Mouse (Mus musculus) embryonic fibroblast, embryonic 13.5 days (primary cell): ENCODE data around the gene Tmem28. TPM values are rescaled to one million over a fixed set of nuclear protein-coding genes. Genes with fewer than 3 reads are reported as not detected.

ENCODE experiments used
- H3K27ac ChIP-seq: 2 replicates; pipeline ENCODE4 v1.5.1; 2012; ENCODE audit warnings: low read length, control low read depth, inconsistent platforms; ENCODE audit not compliant: insufficient read depth
- H3K4me1 ChIP-seq: 2 replicates; pipeline ENCODE4 v1.6.1; 2011; ENCODE audit warnings: low read length; ENCODE audit not compliant: control insufficient read depth, insufficient read depth
- H3K4me3 ChIP-seq: 2 replicates; pipeline ENCODE4 v1.5.1; 2011; ENCODE audit warnings: mild to moderate bottlenecking, control low read depth, low read length; ENCODE audit not compliant: insufficient read depth
- CTCF ChIP-seq: IDR thresholded peaks from 2 replicates; pipeline ENCODE4 v1.5.1; 2011; ENCODE audit warnings: mild to moderate bottlenecking, control low read depth, low read length, moderate library complexity, borderline replicate concordance; ENCODE audit not compliant: insufficient read depth
- POLR2A ChIP-seq: IDR thresholded peaks from 2 replicates; pipeline ENCODE4 v1.6.1; 2011; ENCODE audit warnings: low read depth, mild to moderate bottlenecking, control low read depth, low read length, moderate library complexity
- polyA plus RNA-seq: library from polyadenylated mRNA; stranded (reverse); fragments of >200 nt; gene quantifications from 2 replicates; pipeline ENCODE4 v1.2.4, GENCODE M21; 2011; ENCODE audit warnings: low read depth; ENCODE audit not compliant: missing spikeins, insufficient read length

Gene Tmem28
- not detected in 2 replicates for polyA plus RNA-seq

GRCm38 (mm10) chrX:99820790-99821395 lies at the start of gene Tmem28:
Gene Tmem28 (plus strand): TSS chrX:99821021.
- no peak within 1 kb of the TSS for H3K27ac ChIP-seq
- peak within 1 kb of the TSS; percentile 27; the same call in 1 of the 2 replicates for H3K4me3 ChIP-seq
- TF ChIP-seq POLR2A (no peak), CTCF (no peak)
- H3K4me1 ChIP-seq = no peaks in the 10 kb centered on the region

- Histone ChIP-seq H3K27ac (no peak overlapping the region), H3K4me1 (no peaks in the 10 kb centered on the region), H3K4me3 (no peak overlapping the region)
- TF ChIP-seq POLR2A = no peak
- no peak for TF ChIP-seq CTCF
These were observed 40.5 kb upstream of the Tmem28 start for GRCm38 (mm10) chrX:99780308-99780707.

DNA sequence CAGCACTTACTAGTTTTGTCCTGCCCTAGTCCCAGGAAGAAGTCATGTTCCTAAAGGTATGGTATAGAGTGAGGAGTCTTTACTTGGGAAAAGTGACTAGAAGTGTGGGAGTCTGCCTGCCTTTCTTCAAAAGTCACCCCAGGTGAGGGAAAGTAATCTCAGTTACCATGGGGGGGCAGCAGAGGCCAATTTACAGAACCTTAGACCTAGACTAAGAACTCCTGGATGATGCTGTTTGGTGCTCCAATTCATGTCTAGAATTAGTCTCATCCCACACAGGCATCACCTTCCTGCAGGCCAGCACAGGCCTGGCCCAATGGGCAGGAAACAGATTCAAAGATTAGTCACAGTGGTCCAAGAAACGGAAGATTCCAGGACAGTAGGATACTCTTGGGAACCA lies 12.4 kb upstream of the Tmem28 start:
- H3K4me3 ChIP-seq = no peak overlapping the region
- TF ChIP-seq POLR2A (no peak), CTCF (no peak)
- no peak overlapping the region for H3K27ac ChIP-seq
- H3K4me1 ChIP-seq = no peaks in the 10 kb centered on the region

DNA sequence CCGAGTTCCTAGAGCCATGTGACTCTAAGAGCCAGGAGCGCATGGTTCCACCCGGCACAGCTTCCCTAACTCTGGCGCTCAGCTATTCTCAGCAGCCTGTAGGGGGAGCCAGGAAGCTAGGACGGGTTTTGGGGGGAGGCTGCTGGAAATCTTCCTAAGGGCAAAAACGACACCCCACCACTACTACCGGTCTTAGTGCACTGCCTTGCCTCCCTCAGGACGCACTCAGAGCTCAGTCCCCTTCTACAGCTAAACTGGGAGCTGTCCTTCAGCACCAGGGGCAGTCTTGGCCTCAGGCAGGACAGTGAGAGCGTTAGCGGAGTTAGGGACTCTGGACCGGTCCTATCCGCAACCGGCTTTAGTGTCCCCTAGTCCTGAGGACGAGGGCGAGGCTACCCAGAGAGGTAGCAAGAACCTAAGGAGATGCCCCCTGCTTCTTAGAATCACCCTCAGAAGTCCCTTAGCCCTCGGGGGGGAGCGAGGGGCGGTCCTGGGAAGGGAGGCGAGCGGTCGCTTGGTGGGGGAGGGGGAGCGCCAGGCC lies 1.4 kb upstream of the Tmem28 start:
- 0 out of 2 replicates have a peak overlapping the region, but pooled peaks have one; percentile 9 for H3K4me3 ChIP-seq
- TF ChIP-seq POLR2A = no peak
- TF ChIP-seq CTCF = no peak

GRCm38 (mm10) chrX:99819936-99820789 lies 658 bp upstream of the Tmem28 start:
- H3K27ac ChIP-seq = no peak overlapping the region
- no peak for TF ChIP-seq CTCF
- TF ChIP-seq POLR2A = no peak
- no peaks in the 10 kb centered on the region for H3K4me1 ChIP-seq
- peak overlapping the region; percentile 27; the same call in 1 of the 2 replicates for H3K4me3 ChIP-seq

More for the DNA sequence above, 1.4 kb upstream of the Tmem28 start:
- H3K4me1 ChIP-seq = no peaks in the 10 kb centered on the region
- H3K27ac ChIP-seq = no peak overlapping the region

GRCm38 (mm10) chrX:99842090-99842489 lies 21.3 kb downstream of the Tmem28 start:
- Histone ChIP-seq H3K4me3 (no peak overlapping the region), H3K27ac (no peak overlapping the region), H3K4me1 (no peaks in the 10 kb centered on the region)
- TF ChIP-seq POLR2A (no peak), CTCF (no peak)

- Histone ChIP-seq H3K4me3 (peak overlapping the region; percentile 38), H3K27ac (no peak overlapping the region), H3K4me1 (no peaks in the 10 kb centered on the region)
- TF ChIP-seq CTCF = 0 out of 2 replicates have a peak, but pooled peaks have one; percentile 21
- TF ChIP-seq POLR2A = 0 out of 2 replicates have a peak, but pooled peaks have one; percentile 14
These were observed 32.5 kb downstream of the Tmem28 start for GRCm38 (mm10) chrX:99853261-99853741.

GRCm38 (mm10) chrX:99853834-99854233 lies 33.0 kb downstream of the Tmem28 start:
- Histone ChIP-seq H3K4me3 (no peak overlapping the region), H3K4me1 (no peaks in the 10 kb centered on the region), H3K27ac (no peak overlapping the region)
- TF ChIP-seq POLR2A (no peak), CTCF (no peak)

DNA sequence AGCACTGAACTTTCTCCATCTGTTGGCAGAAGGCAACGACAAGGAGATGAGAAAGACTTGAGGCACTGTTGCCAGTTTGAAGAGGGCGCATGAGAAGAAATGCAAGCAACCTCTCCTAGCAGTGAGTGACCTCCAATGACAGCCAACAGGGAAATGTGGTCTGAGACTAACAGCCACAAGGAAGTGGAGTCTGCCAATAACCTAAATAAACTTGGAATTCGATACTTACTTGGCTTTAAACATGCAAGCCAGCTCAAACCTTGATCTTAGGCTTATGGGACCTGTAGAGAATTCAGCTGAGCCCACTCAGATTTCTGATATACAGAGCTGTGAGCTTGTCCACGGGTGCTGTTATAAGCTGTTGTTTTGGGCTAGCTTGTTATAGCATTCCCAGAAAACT lies 51.4 kb downstream of the Tmem28 start:
- TF ChIP-seq POLR2A = no peak
- no peak for TF ChIP-seq CTCF
- Histone ChIP-seq H3K27ac (no peak overlapping the region), H3K4me3 (no peak overlapping the region), H3K4me1 (no peaks in the 10 kb centered on the region)
